Mouse (Mus musculus): ENCODE data around the gene Smco3. TPM values are rescaled to one million over a fixed set of nuclear protein-coding genes. Genes with fewer than 3 reads are reported as not detected.
"Not testable (repeated sequence)": the region's sequence is repeated elsewhere in the genome, so short reads cannot be mapped to it uniquely, and the experiment has no call there.

The Smco3 gene
- total RNA-seq (2014; rRNA removed) (0.07 TPM in 1 of 2 replicates, not detected in the other), polyA plus RNA-seq (2012; rRNA removed) (not detected in 2 replicates)

DNA sequence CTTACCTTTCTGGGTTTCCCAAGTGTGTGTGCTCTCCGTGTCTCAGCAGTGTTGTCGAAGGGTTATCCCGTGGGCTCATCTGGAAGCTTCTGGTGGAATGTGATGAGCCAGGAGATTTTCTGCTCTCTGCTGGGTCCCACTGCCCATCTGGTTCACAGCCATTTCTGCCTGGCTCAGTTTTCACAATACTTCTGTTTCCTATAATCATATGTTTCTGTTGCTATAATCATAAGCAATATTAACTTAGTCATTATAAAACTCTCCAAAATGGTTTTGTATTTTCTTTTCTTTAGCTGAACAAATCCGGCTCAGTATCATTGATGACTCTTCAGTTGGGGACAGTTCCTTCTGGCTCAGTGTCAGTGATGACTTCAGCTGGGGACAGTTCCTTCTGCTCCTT, at the start of gene Smco3:
Smco3 (minus strand) TSS at position 101 of the 400 bp plus-strand sequence.
- no peaks in the 10 kb centered on the region for H3K79me2 ChIP-seq (ENCODE audit: control insufficient read depth, insufficient read depth, low read length)
- H3K4me1 ChIP-seq (ENCODE audit: control insufficient read depth, insufficient read depth, low read length) = no peaks in the 10 kb centered on the region
- H3K36me3 ChIP-seq (ENCODE audit: control insufficient read depth, insufficient read depth, low read length) = no peaks in the 10 kb centered on the region
- 53% methylated on average over 4 of the region's 4 CpGs for WGBS
- no peak for DNase-seq (ENCODE audit: extremely low read depth, low read depth, low spot score)
- no peak within 1 kb of the TSS for H3K9ac ChIP-seq (ENCODE audit: low read depth, low read length)
- no peak within 1 kb of the TSS for H3K27ac ChIP-seq (replicated peaks; ENCODE audit: insufficient read depth, low read depth, low read length)
- TF ChIP-seq CTCF (IDR thresholded peaks at IDR 0.05; ENCODE audit: low read depth, low read length) (no peak), POLR2A (IDR thresholded peaks at IDR 0.05; ENCODE audit: extremely low read depth, insufficient read depth, low read length) (no peak)
- H3K27me3 ChIP-seq (ENCODE audit: control insufficient read depth, insufficient read depth, low read length) = no peaks in the 10 kb centered on the region
- H3K4me3 ChIP-seq (ENCODE audit: insufficient read depth, low read depth, low read length) = no peak within 1 kb of the TSS

DNA sequence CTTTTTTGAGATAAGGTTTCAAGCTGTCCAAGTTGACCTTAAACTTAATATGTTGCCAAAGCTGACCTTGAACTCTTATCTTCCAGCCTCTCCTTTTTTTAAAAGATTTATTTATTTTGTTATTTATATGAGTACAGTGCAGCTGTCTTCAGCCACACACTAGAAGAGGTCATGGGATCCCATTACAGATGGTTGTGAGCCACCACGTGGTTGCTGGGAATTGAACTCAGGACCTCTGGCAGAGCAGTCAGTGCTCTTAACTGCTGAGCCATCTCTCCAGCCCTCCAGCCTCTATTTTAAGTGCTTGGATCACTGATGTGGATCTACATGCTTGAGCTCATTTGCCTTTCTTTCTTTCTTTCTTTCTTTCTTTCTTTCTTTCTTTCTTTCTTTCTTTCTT, 49.5 kb upstream of the Smco3 start:
- WGBS = 36% methylated on average over 1 of the region's 1 CpGs
- H3K4me3 ChIP-seq (ENCODE audit: insufficient read depth, low read depth, low read length); H3K36me3 ChIP-seq (ENCODE audit: control insufficient read depth, insufficient read depth, low read length); H3K4me1 ChIP-seq (ENCODE audit: control insufficient read depth, insufficient read depth, low read length); H3K27me3 ChIP-seq (ENCODE audit: control insufficient read depth, insufficient read depth, low read length); H3K79me2 ChIP-seq (ENCODE audit: control insufficient read depth, insufficient read depth, low read length); H3K9ac ChIP-seq (ENCODE audit: low read depth, low read length); H3K27ac ChIP-seq (replicated peaks; ENCODE audit: insufficient read depth, low read depth, low read length): not testable (repeated sequence)
- peak; percentile 19 for DNase-seq (ENCODE audit: extremely low read depth, low read depth, low spot score)

DNA sequence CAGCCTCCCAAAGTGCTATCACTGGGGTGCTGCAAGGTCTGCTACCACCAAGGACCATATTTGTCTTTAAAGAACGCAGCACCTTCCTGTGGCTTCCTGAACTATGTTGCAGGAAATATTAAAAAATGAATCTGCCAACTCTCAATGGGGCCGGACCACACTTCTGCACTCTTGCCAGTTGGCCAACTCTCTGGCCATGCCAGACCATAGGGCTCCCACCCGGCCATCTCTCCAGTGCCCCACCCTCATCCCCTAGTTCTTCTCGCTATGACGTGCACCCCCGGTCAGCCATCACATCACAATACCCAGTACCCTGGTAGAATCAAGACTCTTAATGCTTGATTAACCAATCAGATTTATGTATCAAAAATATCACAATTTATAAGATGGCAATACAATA, 48.7 kb upstream of the Smco3 start:
- H3K4me3 ChIP-seq (ENCODE audit: insufficient read depth, low read depth, low read length) = no peak overlapping the region
- H3K79me2 ChIP-seq (ENCODE audit: control insufficient read depth, insufficient read depth, low read length) = no peaks in the 10 kb centered on the region
- no peak overlapping the region for H3K9ac ChIP-seq (ENCODE audit: low read depth, low read length)
- no peaks in the 10 kb centered on the region for H3K4me1 ChIP-seq (ENCODE audit: control insufficient read depth, insufficient read depth, low read length)
- H3K36me3 ChIP-seq (ENCODE audit: control insufficient read depth, insufficient read depth, low read length) = no peaks in the 10 kb centered on the region
- H3K27me3 ChIP-seq (ENCODE audit: control insufficient read depth, insufficient read depth, low read length) = no peaks in the 10 kb centered on the region
- DNase-seq (ENCODE audit: extremely low read depth, low read depth, low spot score) = no peak
- TF ChIP-seq POLR2A (IDR thresholded peaks at IDR 0.05; ENCODE audit: extremely low read depth, insufficient read depth, low read length) (no peak), CTCF (IDR thresholded peaks at IDR 0.05; ENCODE audit: low read depth, low read length) (no peak)
- H3K27ac ChIP-seq (replicated peaks; ENCODE audit: insufficient read depth, low read depth, low read length) = no peak overlapping the region
- 93% methylated on average over 6 of the region's 6 CpGs for WGBS

DNA sequence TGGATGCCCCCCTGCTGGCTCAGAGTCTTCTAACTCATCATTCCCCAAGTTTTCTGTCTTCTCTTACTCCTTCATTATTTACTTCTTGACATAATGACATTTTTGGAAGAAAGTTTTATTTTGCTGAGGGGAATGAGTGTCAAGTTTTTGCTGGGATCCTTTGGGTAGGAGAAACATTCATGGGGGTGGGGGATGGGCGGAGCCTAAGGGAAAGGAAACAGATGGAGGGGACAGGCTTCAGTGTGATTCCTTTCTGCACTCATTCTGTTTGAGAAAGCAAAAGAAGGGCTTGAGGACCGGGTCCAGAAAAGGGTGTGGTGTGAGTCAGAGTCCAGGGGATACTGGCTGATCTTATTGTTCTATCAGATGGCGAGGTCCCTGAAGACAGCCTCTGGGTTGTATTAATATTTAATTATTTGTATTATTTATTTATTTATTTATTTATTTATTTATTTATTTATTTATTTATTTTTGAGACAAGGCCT, 48.2 kb upstream of the Smco3 start:
- no peak overlapping the region for H3K9ac ChIP-seq (ENCODE audit: low read depth, low read length)
- WGBS = 83% methylated on average over 3 of the region's 3 CpGs
- no peak overlapping the region for H3K4me3 ChIP-seq (ENCODE audit: insufficient read depth, low read depth, low read length)
- DNase-seq (ENCODE audit: extremely low read depth, low read depth, low spot score) = no peak
- no peaks in the 10 kb centered on the region for H3K27me3 ChIP-seq (ENCODE audit: control insufficient read depth, insufficient read depth, low read length)
- H3K79me2 ChIP-seq (ENCODE audit: control insufficient read depth, insufficient read depth, low read length) = no peaks in the 10 kb centered on the region
- no peaks in the 10 kb centered on the region for H3K36me3 ChIP-seq (ENCODE audit: control insufficient read depth, insufficient read depth, low read length)
- H3K27ac ChIP-seq (replicated peaks; ENCODE audit: insufficient read depth, low read depth, low read length) = no peak overlapping the region
- TF ChIP-seq CTCF (IDR thresholded peaks at IDR 0.05; ENCODE audit: low read depth, low read length) (no peak), POLR2A (IDR thresholded peaks at IDR 0.05; ENCODE audit: extremely low read depth, insufficient read depth, low read length) (no peak)
- H3K4me1 ChIP-seq (ENCODE audit: control insufficient read depth, insufficient read depth, low read length) = no peaks in the 10 kb centered on the region

DNA sequence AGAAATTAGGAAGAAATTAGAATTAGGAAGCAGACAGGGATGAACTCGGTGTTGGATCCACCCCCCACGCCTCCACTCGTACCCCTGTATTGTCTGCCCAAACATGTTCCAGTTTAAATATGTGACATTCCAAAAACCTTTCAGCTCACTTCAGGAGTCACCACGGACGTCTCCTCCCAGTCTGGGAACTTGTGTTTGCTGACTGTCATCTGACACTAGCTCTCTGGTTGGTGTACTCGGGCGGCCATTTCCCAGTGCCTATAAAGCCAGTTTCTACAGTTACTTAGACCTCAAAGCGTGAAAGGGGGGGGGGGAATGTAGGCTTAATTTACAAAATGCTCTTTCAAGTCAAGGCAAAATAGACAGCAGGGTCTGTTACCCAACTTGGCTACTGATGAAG, 46.4 kb upstream of the Smco3 start:
- no peak for DNase-seq (ENCODE audit: extremely low read depth, low read depth, low spot score)
- Histone ChIP-seq H3K79me2 (ENCODE audit: control insufficient read depth, insufficient read depth, low read length) (no peaks in the 10 kb centered on the region), H3K27me3 (ENCODE audit: control insufficient read depth, insufficient read depth, low read length) (no peaks in the 10 kb centered on the region), H3K27ac (replicated peaks; ENCODE audit: insufficient read depth, low read depth, low read length) (no peak overlapping the region), H3K9ac (ENCODE audit: low read depth, low read length) (no peak overlapping the region), H3K36me3 (ENCODE audit: control insufficient read depth, insufficient read depth, low read length) (no peaks in the 10 kb centered on the region), H3K4me1 (ENCODE audit: control insufficient read depth, insufficient read depth, low read length) (no peaks in the 10 kb centered on the region), H3K4me3 (ENCODE audit: insufficient read depth, low read depth, low read length) (no peak overlapping the region)
- WGBS = 48% methylated on average over 8 of the region's 8 CpGs
- no peak for TF ChIP-seq CTCF (IDR thresholded peaks at IDR 0.05; ENCODE audit: low read depth, low read length)
- TF ChIP-seq POLR2A (IDR thresholded peaks at IDR 0.05; ENCODE audit: extremely low read depth, insufficient read depth, low read length) = no peak

DNA sequence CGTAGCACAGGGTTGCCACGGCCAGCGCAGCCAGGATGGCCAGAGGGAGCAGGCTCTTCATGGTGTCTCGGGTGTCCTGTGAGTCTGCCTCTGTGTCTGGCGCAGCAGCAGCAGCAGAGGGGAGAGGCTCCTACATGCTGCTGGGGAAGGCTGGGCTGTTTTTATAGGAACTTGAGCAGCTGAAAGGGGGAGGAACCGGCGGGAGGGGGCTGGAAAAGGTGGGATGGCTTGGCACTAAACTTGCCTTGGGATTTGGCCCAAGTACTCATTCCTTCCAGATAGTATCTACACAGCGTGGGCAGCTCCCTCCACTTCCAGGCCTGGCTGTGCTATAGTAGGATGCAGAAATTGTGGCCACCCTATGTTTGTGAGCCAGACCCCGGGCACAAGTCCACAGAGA, 40.4 kb upstream of the Smco3 start, which contains the start of gene Mgp:
Mgp (minus strand) TSS at position 154 of the 400 bp plus-strand sequence.
- no peaks in the 10 kb centered on the region for H3K4me1 ChIP-seq (ENCODE audit: control insufficient read depth, insufficient read depth, low read length)
- no peak within 1 kb of the TSS for H3K27ac ChIP-seq (replicated peaks; ENCODE audit: insufficient read depth, low read depth, low read length)
- no peaks in the 10 kb centered on the region for H3K36me3 ChIP-seq (ENCODE audit: control insufficient read depth, insufficient read depth, low read length)
- H3K9ac ChIP-seq (ENCODE audit: low read depth, low read length) = no peak within 1 kb of the TSS
- H3K4me3 ChIP-seq (ENCODE audit: insufficient read depth, low read depth, low read length) = 0 out of 2 replicates have a peak within 1 kb of the TSS, but pooled peaks have one; percentile 12
- no peaks in the 10 kb centered on the region for H3K27me3 ChIP-seq (ENCODE audit: control insufficient read depth, insufficient read depth, low read length)
- TF ChIP-seq CTCF (IDR thresholded peaks at IDR 0.05; ENCODE audit: low read depth, low read length) = no peak
- TF ChIP-seq POLR2A (IDR thresholded peaks at IDR 0.05; ENCODE audit: extremely low read depth, insufficient read depth, low read length) = no peak
- H3K79me2 ChIP-seq (ENCODE audit: control insufficient read depth, insufficient read depth, low read length) = no peaks in the 10 kb centered on the region
- DNase-seq (ENCODE audit: extremely low read depth, low read depth, low spot score) = no peak
- WGBS = 51% methylated on average over 9 of the region's 9 CpGs
